Mouse (Mus musculus): ENCODE data around the gene Galk1. TPM values are rescaled to one million over a fixed set of nuclear protein-coding genes. Genes with fewer than 3 reads are reported as not detected.

Galk1 gene
- total RNA-seq, 4 experiments from 2014 or later, result 37.3 to 55.6 (median 46.4) TPM

DNA sequence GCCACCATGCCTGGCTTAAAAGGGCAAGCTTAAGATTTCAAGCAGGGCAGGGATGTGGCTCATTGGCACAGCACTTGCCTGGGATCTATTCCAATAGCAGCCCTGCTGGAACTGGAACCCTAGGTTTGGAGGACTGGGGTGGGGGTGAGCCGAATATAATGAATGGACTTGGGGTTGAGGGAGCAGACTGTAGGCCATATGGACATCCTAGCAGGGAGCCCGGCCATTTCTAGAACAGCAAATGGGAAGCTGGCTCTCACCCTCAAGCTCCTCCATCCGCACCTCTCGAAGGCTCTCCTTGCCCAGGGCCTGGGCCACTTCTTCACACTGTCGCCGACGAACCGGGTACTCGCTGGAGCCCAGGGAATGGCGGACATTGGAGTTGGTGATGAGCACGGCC lies 2.9 kb downstream of the Galk1 start:
- DNase-seq, result no peak

DNA sequence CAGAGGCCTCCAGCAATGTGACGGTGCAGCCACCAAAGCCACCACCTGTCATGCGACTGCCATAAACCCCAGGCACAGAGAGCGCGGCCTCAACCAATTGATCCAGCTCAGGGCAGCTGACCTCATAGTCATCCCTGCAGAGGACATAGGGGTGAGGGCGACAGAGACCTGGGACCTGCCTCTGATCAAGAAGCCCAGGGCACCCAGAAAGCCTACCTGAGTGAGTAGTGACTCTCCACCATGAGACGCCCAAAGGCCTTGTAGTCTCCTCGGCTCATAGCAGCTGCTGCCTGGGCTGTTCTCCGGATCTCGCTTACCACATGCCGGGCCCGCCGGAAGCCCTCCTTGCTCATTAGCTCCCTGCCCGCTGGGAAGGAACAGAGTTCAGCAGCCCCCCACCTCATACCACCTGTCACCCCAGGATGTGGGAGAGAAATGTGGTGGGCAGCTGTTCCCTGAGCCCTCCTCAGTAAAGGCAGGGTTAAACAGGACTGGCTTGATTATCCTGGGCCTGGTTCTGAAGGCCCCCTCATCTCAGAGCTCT lies 3.6 kb downstream of the Galk1 start:
- DNase-seq, result no peak

DNA sequence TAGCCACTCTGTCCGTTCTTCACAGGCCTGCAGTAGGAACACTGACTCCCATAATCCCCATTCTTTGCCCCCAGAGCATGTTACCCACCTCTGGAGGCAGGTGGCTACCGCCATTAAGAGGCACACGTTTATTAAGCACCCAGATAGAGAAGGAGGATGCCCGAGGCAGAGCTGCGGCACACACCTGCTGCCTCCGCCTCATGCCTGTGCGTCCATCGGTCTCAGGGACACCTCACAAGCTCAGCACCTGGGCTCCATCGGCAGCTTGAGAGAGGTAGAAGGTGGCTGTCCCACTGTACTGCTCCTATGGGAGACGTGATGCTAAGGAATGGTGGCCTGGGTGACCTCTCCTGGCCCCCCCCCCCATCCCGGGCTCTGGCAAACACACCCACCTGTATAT lies 4.1 kb downstream of the Galk1 start:
- no peak for DNase-seq

DNA sequence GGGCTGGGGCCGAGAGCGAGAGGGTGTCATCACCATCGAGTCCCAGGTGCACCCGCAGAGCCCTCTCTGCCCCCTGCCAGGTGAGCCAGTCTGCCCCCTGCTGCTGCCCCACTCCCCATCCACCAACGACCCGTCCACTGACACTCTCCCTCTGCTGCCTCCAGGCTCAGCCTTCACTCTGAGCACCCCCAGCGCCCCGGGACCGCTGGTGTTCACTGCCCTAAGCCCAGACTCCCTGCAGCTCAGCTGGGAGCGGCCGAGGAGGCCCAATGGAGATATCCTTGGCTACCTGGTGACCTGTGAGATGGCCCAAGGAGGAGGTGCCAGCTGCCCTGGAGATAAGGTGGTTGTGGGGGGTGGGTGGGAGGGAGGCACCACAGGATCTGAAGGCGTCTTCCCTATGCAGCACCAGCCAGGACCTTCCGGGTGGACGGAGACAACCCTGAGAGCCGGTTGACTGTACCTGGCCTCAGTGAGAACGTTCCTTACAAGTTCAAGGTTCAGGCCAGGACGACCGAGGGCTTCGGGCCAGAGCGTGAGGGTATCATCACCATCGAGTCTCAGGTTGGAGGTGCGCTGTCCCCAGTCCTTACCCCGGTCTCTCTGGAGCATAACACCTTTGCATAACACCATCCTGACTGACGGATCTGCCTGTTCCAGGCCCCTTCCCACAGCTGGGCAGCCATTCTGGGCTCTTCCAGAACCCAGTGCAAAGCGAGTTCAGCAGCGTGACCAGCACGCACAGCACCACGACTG lies 5.2 kb downstream of the Galk1 start:
- no peak for DNase-seq

DNA sequence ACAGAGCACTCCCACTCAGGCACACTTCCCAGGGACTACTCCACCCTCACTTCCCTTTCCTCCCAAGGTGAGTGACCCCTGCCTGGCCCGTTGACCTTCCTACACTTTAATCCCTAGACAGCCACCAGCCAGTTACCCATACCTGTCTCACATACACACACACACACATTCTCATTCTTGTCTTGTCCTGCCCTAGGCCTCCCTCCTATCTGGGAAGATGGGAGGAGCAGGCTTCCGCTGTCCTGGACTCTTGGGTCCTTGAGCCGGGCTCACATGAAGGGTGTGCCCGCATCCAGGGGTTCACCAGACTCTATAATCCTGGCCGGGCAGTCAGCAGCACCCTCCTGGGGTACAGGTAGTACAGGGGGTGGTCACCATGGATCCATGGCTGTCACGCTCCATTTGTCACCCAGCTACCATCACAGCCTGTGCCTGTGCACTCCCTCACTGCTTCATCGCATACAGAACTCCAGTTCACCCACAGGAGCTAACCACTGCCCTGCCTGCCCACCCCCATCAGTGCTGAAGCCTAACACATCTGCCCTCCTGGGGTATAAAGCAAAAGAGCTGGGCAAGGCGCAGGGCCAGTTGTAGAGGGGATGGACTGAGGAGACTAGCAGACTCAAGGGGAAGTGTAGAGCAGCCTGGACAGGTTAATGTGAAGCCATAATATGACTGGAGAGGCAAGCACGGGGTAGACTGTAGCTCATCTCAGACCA lies 6.7 kb downstream of the Galk1 start:
- no peak for DNase-seq

DNA sequence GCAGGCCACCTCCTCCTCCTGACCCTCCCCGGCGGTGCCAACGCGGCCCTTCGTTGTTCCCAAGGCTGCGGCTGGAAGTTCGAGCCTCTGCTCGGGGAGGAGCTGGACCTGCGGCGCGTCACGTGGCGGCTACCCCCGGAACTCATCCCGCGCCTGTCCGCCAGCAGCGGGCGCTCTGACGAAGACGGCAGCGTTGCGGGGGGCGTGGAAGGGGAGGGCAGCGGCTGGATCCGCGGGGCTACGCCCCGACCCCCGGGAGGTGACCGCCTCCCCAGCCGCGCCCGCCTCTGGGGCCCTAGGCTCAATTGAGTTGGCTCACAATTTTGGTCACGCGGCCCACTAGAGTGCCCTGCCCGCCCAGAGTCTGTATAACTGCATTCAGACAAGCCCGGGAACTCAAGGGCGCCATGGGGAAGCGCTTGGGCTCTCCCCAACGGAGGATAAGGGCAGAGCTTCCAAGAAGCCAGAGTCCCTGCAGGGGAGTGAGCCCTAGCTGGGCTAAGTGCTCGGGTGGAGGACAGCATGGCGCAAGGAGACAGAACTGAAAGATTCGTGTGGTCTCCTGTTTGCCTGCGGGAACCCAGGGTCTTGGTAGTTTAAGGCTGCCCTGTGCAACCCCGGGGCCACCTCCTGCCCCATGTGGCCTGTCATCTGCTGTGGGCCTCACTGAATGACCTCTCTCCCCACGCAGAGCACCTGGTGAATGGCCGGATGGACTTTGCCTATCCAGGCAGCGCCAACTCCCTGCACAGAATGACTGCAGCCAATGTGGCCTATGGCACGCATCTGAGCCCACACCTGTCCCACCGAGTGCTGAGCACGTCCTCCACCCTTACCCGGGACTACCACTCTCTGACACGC lies 7.4 kb downstream of the Galk1 start:
- peak; percentile 59 for DNase-seq

DNA sequence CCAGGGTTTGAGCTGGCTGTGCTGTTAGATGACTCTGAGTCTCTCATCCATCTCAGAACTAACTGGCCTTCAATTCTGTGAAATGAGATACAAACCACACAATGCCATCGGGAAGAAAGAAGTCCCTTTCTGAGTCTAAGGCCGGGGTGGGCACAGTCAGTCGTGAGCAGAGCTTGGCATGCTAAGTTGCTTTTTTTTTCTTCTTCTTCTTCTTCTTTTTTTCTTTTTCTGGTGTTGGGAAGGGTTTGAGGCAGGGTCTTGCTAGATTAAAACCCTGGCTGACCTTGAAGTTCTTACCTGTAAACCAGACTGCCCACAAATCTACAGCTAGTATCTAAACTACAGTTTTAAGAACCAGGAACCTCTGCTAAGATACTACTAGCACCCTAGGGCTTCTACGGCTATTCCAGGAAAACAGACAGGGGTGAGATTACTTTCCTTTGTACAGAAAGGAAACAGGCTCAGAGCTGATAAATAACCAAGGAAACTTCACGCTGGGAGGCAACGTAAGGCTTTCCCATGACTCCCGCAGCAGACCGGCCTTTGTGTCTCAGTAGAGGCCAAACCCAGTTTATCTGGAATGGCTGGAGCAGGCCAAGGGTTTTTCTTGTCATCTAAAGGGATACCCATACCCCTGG lies 8.2 kb downstream of the Galk1 start:
- DNase-seq, result no peak

DNA sequence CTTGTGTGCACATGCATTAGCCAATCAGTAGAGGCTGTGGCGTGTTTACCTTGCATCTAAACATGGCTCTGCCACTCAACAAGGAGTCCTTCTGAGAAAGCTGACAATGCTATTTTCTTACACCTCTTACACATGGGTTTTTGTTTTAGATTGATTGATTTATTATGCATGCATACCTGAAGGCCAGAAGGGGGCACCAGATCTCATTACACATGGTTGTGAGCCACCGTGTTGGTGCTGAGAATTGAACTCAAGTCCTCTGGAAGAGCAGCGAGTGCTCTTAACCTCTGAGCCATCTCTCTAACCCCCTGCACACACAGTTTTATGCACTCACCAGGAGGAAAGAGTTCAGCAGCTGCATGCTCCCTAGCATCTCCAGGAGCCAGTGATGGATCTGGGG lies 9.6 kb downstream of the Galk1 start:
- DNase-seq, result no peak

DNA sequence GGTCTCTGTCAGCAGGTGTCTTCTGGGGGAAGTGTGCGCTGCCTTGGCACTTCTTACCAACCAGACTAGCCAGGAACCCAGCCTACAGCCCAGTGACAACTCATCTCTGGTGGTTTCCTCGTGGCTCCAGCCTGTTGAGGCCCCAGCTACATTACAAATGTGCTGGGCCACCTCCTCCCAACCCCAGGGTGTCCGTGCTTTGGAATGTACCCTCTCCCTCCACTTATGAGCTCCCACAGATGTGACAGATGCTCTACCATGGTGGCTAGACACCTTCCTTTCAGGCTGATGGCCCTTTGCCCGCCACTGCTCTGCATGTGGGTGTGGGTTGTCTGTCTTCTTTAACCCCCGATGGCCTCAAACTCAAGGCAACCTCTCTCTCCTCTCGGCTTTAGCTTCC lies 10.8 kb downstream of the Galk1 start:
- DNase-seq, result no peak

DNA sequence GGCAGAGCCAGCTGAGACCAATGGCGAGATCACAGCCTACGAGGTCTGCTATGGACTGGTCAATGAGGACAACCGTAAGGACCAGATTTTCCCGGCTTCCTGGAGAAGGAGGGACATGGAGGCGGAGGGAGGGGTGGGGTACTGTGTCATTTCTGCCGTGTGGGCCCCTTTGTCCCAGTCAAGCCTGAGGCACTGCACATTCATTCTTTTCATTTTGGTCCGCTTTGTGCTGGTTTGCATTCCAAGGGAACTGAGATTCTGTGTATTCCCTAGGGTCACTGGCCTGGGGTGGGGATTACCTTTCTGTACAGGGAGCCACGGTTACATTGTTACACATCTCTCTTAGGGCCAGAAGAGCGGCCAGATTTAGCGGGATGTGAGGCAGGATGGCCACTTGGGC lies 11.9 kb downstream of the Galk1 start:
- no peak for DNase-seq

DNA sequence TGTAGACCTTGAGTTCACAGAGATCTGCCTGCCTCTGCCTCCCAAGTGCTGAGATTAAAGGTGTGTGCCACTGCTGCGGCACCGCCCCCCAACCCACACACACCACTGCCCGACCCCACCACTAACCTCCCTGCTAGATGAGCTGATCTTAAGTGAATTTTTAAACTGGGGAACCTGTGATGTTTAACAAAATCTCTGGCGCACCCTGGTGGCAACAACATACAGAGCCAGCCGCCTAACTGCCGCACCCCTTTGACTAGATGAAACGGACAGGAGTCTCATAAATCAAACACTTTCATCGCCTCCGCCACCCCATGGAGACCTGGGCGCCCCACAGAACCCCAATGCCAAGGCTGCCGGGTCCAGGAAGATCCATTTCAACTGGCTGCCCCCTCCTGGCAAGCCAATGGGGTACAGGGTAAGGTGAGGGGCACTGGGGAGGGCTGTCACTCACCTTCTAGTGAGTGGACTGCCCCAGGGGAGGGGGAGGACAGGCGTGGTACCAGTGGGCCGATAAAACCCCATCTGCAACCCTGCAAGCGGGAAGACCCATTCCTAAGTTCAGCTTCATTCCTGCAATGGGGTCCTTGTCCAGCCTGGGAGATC lies 12.9 kb downstream of the Galk1 start:
- DNase-seq, result peak; percentile 46

DNA sequence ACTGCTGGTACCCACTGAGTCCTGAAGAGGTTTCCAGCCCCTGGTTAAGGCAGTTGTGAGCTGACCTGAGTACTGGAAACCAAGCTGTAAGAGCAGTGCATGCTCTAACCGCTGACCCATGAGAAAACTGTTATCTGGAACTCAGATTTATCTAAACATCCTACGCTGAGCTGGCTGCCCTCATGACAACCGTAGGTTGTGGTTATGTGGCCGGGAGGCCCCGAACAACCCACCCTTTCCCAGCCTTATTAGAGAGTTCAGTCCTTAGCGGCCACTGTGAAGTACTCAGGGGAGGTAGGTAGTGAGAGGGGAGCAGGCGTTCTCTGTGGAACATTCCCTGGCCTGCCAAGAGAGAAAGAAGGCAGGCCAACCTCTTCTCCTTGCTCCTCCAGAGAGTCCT lies 13.5 kb downstream of the Galk1 start:
- no peak for DNase-seq

DNA sequence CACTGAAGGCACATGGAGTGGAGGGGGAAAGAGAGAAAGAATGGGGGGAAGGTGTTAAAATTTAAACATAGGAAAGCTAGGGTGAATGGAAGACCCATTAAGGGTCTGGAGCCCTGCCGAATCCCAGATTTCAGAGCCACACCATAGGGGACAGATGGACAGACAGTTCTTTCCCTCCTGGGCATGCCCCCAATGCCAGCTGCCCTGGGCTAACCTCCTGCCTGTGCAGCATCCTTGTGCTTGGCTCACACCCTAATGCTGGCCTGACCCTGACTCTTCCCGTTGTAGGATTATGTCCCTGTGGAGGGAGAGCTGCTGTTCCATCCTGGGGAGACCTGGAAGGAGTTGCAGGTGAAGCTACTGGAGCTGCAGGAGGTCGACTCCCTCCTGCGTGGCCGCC lies 14.9 kb downstream of the Galk1 start:
- DNase-seq, result no peak

DNA sequence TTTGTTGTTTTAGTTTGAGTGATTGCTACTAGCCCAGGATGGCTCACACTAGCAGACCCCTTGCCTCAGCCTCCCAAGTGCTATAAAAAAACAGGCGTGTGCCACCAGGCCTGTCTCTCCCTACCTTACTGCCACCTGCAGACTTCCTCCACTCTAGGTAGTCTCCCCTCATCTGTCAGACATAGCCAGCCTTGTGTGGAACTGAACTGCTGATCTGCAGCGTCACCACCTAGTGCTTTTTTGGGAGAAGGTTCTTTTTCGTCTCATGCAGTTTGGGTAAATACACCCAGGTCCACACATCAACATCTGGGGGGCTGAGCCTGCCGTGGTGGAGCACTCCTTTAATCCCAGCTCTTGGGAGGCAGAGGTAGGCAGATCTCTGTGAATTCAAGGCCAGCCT lies 15.5 kb downstream of the Galk1 start:
- DNase-seq, result no peak

DNA sequence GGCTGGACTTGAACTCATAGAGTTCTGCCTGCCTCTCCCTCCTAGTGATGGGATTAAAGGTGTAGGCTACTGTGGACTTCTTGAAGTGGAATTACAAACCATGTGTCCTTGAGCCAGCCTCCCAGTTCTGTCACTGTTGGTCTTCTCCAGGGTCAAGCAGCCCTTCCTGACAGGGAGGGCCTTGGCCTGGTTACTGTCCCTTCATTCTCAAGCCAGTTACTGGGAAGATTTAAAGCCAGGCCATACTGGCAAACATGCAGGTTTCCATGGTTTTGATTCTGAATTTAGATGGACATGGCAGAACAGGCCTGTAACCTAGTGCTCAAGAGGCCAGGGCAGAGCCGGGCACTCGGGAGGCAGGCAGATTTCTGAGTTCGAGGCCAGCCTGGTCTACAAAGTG lies 17.3 kb downstream of the Galk1 start:
- peak; percentile 33 for DNase-seq

DNA sequence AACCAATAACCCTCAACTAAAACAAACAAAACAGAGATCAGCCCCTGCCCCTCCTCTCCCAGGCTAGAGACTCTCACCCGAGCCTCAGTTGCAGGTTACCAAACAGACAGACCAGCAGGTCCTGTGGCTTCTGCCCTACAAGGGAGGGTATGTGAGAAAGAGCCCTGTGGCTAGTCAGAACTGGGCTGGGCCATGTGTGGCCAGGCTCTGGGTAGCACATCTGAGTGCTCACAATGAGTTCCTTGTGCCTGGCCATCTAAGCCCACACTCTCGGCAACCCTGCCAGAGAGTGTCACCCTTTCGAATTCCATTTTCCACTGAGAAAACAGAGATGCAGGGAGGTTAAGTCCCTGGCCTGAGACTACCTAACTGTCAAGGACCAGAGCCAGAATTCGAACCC lies 20.4 kb downstream of the Galk1 start:
- DNase-seq, result no peak

DNA sequence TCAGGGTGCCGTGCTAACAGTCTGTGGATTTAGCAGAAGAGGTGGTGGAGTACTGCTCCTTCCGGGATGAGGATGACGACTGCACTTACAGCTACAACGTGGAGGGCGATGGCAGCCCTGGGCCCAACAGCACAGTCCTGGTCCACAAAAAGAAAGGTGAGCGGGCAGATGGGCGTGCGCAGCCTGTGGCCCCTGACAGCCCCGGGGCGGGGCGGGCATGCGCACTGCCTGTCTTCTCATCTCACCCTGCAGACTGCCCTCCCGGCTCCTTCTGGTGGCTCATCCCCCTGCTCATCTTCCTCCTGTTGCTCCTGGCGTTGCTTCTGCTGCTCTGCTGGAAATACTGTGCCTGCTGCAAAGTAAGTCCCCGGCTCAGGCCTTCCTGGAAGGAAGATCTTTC lies 22.8 kb downstream of the Galk1 start:
- DNase-seq, result no peak

DNA sequence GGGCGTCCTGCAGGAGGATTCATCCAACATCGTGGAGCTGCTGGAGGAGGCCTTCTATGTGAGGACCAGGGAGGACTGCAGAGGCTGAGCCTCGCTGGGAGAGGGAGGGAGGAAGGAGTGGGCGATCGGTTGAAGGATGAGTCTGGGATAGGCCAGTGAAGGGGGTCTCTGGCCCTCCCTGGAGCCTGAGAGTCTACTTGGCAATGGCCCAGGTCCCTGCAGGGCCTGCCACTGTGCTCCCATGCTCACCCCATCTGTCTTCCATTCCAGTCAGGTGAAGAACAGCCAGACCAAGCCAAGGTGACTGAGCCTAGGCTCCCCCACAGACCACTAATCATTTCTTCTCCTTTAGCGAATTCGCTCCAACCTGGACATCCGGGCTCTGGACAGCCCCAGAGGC lies 29.2 kb downstream of the Galk1 start:
- no peak for DNase-seq

DNA sequence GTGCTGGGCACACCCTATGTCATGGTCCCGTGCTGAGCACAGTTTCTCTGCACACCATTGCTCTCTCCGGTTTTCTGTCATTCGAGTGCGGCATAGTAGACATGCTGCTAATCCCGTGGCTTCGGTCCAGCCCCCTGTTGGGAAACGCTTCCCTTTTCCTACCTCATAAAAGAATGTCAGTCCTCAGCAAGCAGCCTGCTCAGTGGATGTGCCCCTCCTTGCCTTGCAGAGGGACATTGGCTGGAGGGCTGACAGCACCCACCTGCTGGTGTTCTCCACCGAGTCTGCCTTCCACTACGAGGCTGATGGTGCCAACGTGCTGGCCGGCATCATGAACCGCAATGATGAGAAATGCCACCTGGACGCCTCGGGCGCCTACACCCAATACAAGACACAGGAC lies 30.0 kb downstream of the Galk1 start:
- no peak for DNase-seq

DNA sequence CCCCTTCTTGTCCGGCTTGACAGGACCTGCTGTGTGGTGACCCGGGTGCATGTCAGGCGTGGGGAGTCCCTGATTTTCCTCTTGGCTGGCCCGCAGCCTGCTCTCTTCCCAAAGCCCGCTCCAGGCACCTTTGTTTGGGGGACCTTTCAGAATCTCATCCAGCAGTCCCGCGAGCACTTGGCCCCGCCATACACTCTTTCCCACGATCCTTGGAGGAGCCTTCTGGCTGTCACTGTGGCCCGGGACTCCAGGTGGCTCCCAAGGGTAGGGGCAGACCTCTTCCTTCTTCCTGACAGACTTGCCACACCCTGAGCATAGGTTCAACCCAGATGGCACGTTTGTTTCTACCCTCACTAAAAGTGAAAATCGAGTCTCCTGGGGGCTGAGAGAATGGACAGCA lies 37.0 kb downstream of the Galk1 start:
- DNase-seq, result no peak

DNA sequence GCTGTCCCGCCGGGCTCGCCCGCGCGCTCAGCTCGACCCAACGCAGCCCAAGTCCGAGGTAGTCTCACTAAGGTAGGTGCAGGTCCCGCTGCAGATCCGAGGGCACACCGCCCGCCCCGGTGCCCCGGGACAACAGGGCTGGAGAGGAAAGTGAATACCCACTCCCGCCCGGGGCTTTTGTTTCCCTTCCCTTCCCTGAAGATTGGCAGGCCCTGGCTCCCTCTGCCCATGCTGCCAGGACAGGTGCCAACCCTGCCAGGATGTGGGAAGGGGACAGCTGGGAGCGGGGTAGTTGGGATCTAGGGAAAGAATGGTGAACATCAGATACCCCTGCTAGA lies 37.5 kb downstream of the Galk1 start:
- no peak for DNase-seq
